Mouse (Mus musculus) stomach, postnatal 0 days (tissue): ENCODE data around the gene Fez1. TPM values are rescaled to one million over a fixed set of nuclear protein-coding genes. Genes with fewer than 3 reads are reported as not detected.

Source experiments
- ATAC-seq: fragments of 200-750 bp; cut with Nextera tagmentation; 2 replicates; pipeline ENCODE4 v1.8.0; 2017; ENCODE audit not compliant: low FRiP score, low TSS enrichment
- DNase-seq: peaks from one replicate; pipeline ENCODE4 v3.0.0-alpha.2; 2016; ENCODE audit warnings: low spot score
- H3K27ac ChIP-seq: fragments of 300-500 bp; sonication (generic); replicated peaks from 2 replicates; pipeline ENCODE4 v1.5.1; 2014; ENCODE audit warnings: mild to moderate bottlenecking, control low read depth
- H3K27me3 ChIP-seq: fragments of 300-500 bp; sonication (generic); 2 replicates; pipeline ENCODE4 v1.6.1; 2014; ENCODE audit warnings: low read length; ENCODE audit not compliant: control insufficient read depth, insufficient read depth
- H3K36me3 ChIP-seq: fragments of 300-500 bp; sonication (generic); 2 replicates; pipeline ENCODE4 v1.6.1; 2014; ENCODE audit warnings: low read length, mixed read lengths; ENCODE audit not compliant: control insufficient read depth, insufficient read depth
- H3K4me1 ChIP-seq: fragments of 300-500 bp; sonication (generic); replicated peaks from 2 replicates; pipeline ENCODE4 v1.6.1; 2014; ENCODE audit warnings: antibody characterized with exemption; ENCODE audit not compliant: control insufficient read depth, insufficient read depth
- H3K4me2 ChIP-seq: fragments of 300-500 bp; sonication (generic); replicated peaks from 2 replicates; pipeline ENCODE4 v1.6.1; 2014; ENCODE audit warnings: low read depth, mild to moderate bottlenecking, control low read depth, moderate library complexity
- H3K4me3 ChIP-seq: fragments of 300-500 bp; sonication (generic); 2 replicates; pipeline ENCODE4 v1.5.1; 2014; ENCODE audit warnings: low read depth, low read length, control low read depth
- H3K9ac ChIP-seq: fragments of 300-500 bp; sonication (generic); 2 replicates; pipeline ENCODE4 v1.6.1; 2014; ENCODE audit warnings: mild to moderate bottlenecking, low read length, control low read depth, mixed read lengths
- H3K9me3 ChIP-seq: fragments of 300-500 bp; sonication (generic); 2 replicates; pipeline ENCODE4 v1.6.1; 2016; ENCODE audit warnings: low read length; ENCODE audit not compliant: control insufficient read depth
- CTCF ChIP-seq: IDR thresholded peaks from 2 replicates; pipeline ENCODE4 v1.5.1; 2016; ENCODE audit warnings: antibody characterized with exemption, low read depth, mild to moderate bottlenecking, moderate library complexity
- EP300 ChIP-seq: optimal IDR thresholded peaks from 2 replicates; pipeline ENCODE3; 2016; ENCODE audit warnings: antibody characterized with exemption
- WGBS: fragments of 180-500 bp; shearing (Covaris S2); extraction: QIAGEN DNeasy Blood & Tissue Kit; methylation state at CpG from one replicate; pipeline ENCODE4 v1.1.7; 2014; 5-methylcytosine and 5-hydroxymethylcytosine counted together
- polyA plus RNA-seq: library from polyadenylated mRNA; unstranded; fragments of >200 nt; fragmentation: Nextera tagmentation; extraction: Ambion mirVana; gene quantifications from 2 replicates; pipeline ENCODE4 v1.2.1, GENCODE M21; 2015

Fez1 gene
- polyA plus RNA-seq, 1 experiment from 2014 or later: 6.8 TPM

GRCm38 (mm10) chr9:36846346-36846745, 24.7 kb downstream of the Fez1 start:
- Histone ChIP-seq H3K9ac (no peak overlapping the region), H3K4me3 (no peak overlapping the region), H3K4me1 (no peaks in the 10 kb centered on the region), H3K9me3 (no peaks in the 10 kb centered on the region), H3K4me2 (no peak overlapping the region), H3K27ac (no peak overlapping the region), H3K36me3 (no peaks in the 10 kb centered on the region), H3K27me3 (no peaks in the 10 kb centered on the region)
- no peak for DNase-seq
- ATAC-seq: no peak
- 46% methylated on average over 4 of the region's 4 CpGs for WGBS
- TF ChIP-seq CTCF (no peak), EP300 (no peak)

DNA sequence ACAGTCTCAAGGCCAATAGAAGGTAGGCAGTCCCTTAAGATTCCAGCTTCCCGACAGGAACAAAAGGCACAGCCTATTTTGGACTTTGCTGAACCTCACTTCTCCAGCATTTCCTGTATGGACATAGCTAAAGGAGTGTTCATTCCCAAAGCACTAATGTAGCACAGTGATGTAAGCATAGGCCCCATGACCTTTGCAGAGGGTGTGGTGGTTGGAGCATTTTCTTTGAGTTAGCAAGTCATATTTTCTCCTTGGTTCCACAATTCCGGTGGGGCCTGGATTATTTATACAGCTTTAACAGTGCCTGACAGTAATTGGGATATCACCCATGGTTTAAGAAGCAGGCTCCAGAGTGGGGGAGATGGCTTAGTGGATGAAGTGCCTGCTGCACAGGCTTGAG, 27.0 kb downstream of the Fez1 start:
- no peak for ATAC-seq
- TF ChIP-seq EP300: no peak
- TF ChIP-seq CTCF: no peak
- Histone ChIP-seq H3K4me1 (no peaks in the 10 kb centered on the region), H3K9ac (no peak overlapping the region), H3K4me3 (no peak overlapping the region), H3K4me2 (no peak overlapping the region), H3K27me3 (no peaks in the 10 kb centered on the region), H3K36me3 (no peaks in the 10 kb centered on the region), H3K27ac (no peak overlapping the region), H3K9me3 (no peaks in the 10 kb centered on the region)
- 51% methylated on average over 2 of the region's 2 CpGs for whole genome bisulfite sequencing
- no peak for DNase-seq

- no peak for DNase-seq
These were observed 28.4 kb downstream of the Fez1 start for GRCm38 (mm10) chr9:36850091-36850490.

DNA sequence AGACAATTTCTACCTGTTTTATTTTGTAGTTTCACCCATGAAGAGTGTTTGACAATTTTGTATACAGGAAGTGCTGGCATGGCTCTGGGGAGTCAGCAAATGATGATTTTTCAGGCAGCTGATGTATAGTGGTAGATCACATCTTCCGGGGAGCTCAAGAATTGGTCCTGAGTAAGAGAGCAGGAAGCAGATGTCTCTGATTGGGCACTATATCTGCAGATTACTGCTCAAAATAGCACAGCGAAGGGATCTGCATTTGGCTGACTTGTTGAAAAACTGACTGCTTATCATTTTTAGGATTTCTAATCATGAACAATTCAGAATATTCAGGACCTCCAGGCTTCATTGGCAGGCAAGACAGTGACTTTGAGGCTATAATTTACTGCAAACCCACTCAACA, 30.5 kb downstream of the Fez1 start:
- H3K9ac ChIP-seq: no peak overlapping the region
- no peak overlapping the region for H3K4me2 ChIP-seq
- 79% methylated on average over 2 of the region's 2 CpGs for WGBS
- H3K9me3 ChIP-seq: no peaks in the 10 kb centered on the region
- H3K27me3 ChIP-seq: no peaks in the 10 kb centered on the region
- TF ChIP-seq EP300: no peak
- TF ChIP-seq CTCF: no peak
- H3K36me3 ChIP-seq: no peaks in the 10 kb centered on the region
- DNase-seq: no peak
- ATAC-seq: no peak
- H3K27ac ChIP-seq: no peak overlapping the region
- H3K4me3 ChIP-seq: no peak overlapping the region
- H3K4me1 ChIP-seq: no peaks in the 10 kb centered on the region

More at GRCm38 (mm10) chr9:36850091-36850490, 28.4 kb downstream of the Fez1 start:
- no peak for TF ChIP-seq EP300
- TF ChIP-seq CTCF: no peak
- Histone ChIP-seq H3K27ac (no peak overlapping the region), H3K4me3 (no peak overlapping the region), H3K9me3 (no peaks in the 10 kb centered on the region), H3K9ac (no peak overlapping the region), H3K27me3 (no peaks in the 10 kb centered on the region), H3K4me1 (no peaks in the 10 kb centered on the region), H3K4me2 (no peak overlapping the region), H3K36me3 (no peaks in the 10 kb centered on the region)
- 55% methylated on average over 1 of the region's 1 CpGs for WGBS
- no peak for ATAC-seq

DNA sequence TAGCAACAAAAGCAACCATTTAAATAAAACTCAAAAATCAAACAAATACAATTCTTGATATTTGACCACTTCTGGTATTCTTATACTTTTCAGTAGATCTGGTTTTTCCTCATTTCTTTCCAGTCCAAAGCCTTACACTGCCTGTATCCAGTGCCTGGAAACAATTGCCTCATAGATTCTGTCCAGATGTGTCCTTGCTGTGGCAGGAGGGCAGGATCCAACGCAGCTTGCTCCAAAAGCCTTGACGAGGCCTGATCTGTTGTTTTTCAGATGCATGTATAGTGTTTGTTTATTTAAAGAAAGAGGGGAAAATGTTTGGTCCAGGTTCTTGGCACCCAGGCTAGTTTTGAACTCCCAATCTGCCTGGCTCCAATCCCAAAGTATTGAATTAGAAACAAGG, 34.7 kb downstream of the Fez1 start:
- H3K9me3 ChIP-seq: no peaks in the 10 kb centered on the region
- H3K9ac ChIP-seq: no peak overlapping the region
- TF ChIP-seq EP300: no peak
- TF ChIP-seq CTCF: no peak
- H3K27me3 ChIP-seq: no peaks in the 10 kb centered on the region
- H3K4me1 ChIP-seq: no peaks in the 10 kb centered on the region
- no peak overlapping the region for H3K4me3 ChIP-seq
- H3K36me3 ChIP-seq: no peaks in the 10 kb centered on the region
- ATAC-seq (no peak), DNase-seq (no peak)
- H3K4me2 ChIP-seq: no peak overlapping the region
- H3K27ac ChIP-seq: no peak overlapping the region
- WGBS: 39% methylated on average over 2 of the region's 2 CpGs

DNA sequence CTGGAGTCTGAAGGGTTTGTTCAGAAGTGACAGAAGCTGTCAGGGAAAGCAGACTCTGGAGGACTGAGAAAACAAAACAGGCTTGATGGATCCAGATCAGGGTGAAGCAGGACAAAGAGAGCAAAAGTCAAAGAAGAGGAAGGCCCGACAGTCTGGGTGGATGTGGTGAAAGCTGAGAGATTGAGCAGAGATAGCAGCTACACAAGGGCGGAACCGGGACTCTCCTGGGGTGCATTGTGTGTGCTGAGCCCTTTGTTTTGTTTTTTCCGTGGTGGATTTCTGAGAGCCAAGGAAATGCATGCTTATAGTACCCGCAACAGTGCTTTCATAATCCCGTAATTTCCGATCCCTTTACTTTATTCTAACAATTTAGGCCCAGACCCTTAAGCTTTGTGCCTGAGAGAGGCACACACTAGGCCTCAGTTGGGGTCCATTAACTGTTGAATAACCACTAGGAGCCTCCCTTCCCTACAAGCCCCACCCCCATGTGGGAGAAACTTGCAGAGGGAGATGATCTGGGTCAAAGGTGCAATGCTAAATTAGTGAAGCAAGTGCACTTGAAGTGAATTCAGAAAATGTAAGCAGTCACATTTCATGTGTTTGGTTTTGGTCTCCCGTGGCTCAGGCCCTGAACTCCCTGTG, 35.9 kb downstream of the Fez1 start:
- ATAC-seq: no peak

More for the DNA sequence above, 35.9 kb downstream of the Fez1 start:
- no peak overlapping the region for H3K4me3 ChIP-seq
- H3K27ac ChIP-seq: no peak overlapping the region
- DNase-seq: no peak
- WGBS: 40% methylated on average over 8 of the region's 8 CpGs
- no peaks in the 10 kb centered on the region for H3K9me3 ChIP-seq
- TF ChIP-seq EP300: no peak
- TF ChIP-seq CTCF: no peak
- no peaks in the 10 kb centered on the region for H3K36me3 ChIP-seq
- no peak overlapping the region for H3K4me2 ChIP-seq
- no peaks in the 10 kb centered on the region for H3K4me1 ChIP-seq
- no peak overlapping the region for H3K9ac ChIP-seq
- no peaks in the 10 kb centered on the region for H3K27me3 ChIP-seq
